Mouse (Mus musculus) 3T3-L1 (cell line): ENCODE results near the gene Srrm3.

Experiments used
- DNase-seq: peaks from one replicate; pipeline ENCODE4 v3.0.0-alpha.2; 2015; ENCODE audit warnings: low read depth, low spot score

Srrm3 gene

GRCm38 (mm10) chr5:135869661-135870423, 63.2 kb downstream of the Srrm3 start:
- DNase-seq, result no peak

- no peak for DNase-seq
Observed at GRCm38 (mm10) chr5:135870505-135870904, 63.8 kb downstream of the Srrm3 start.

- DNase-seq, result no peak
Observed at GRCm38 (mm10) chr5:135872996-135873395, 66.3 kb downstream of the Srrm3 start.

GRCm38 (mm10) chr5:135873753-135874152, 67.1 kb downstream of the Srrm3 start:
- no peak for DNase-seq

GRCm38 (mm10) chr5:135877180-135877579, 70.5 kb downstream of the Srrm3 start:
- DNase-seq, result peak; percentile 95

DNA sequence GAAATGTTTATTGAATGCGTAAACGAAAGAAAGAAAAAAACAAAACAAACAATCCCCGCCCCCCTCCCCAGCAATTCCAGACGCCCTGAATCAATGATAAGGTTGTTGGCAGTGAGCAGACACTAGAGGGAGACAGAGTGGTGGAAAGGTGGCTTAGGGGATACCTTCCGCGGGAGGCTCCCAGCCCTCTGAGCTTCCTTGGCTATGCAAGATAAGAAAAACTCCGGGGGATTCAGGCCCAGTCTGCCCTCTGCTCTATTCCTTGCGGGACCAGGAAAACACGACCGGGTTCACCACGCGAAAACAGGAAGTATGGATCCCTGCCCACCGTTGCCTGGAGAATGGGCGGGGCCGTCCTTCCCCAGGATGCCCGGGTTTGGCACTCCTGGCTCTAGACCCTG, 71.1 kb downstream of the Srrm3 start:
- DNase-seq, result peak; percentile 93

GRCm38 (mm10) chr5:135879449-135880158, 72.9 kb downstream of the Srrm3 start:
- peak; percentile 97 for DNase-seq

DNA sequence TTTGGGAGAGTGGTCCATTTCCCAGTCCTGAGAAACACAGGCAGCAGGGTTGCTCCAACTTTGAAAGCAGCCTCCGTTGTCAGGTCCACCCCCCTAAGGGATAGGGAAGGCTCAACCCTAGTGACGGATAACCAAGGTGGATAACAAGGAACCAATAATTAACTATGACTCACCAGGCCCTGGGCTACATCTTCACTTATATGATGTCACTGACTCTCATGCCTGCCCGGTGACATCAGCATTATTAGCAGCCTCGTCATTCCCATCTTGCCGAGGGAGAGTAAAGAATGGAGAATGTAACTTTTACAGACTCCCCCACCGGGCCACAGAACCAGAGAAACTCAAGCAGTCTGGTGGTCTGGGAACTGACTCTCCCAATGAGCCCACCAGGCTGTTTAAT, 78.0 kb downstream of the Srrm3 start:
- peak; percentile 67 for DNase-seq

GRCm38 (mm10) chr5:135887675-135888102, 81.0 kb downstream of the Srrm3 start, which contains the start of gene Hspb1:
Gene Hspb1, plus strand, starts transcription at chr5:135887919.
- DNase-seq, result no peak

DNA sequence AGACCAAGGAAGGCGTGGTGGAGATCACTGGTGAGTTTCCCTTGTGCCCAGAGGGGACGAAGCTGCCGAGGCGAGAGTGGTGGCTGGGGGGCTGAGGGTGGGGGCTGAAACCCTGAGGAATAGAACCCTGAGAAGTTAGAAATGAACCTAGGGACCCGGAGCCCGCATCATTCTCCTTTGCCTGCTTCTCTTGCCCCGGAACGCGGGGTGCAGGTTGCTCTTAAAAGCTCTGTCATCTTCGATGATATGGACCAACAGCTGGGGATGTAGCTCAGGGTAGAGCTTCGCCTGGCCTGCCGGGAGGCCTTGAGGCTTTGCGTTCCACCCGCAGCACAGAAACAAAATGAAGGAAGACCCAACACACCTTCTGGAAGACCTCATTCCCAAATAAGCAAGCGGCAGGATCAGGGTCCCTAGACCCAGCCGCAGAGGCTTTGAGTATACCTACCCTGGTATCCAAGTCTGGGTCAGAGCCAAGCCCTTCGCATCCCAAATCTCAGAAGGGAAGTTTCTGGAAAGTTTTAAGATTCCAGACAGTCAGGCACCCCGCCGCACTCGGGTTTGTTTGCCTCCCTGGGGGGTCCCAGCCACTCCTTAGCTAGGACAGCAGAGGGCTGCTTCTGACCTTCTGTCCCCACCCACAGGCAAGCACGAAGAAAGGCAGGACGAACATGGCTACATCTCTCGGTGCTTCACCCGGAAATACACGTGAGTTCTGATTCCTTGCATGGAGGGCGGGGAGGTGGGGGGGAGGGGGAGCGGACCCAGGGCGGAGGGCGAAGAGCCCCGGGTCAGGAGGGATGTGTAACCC, 81.9 kb downstream of the Srrm3 start:
- no peak for DNase-seq

DNA sequence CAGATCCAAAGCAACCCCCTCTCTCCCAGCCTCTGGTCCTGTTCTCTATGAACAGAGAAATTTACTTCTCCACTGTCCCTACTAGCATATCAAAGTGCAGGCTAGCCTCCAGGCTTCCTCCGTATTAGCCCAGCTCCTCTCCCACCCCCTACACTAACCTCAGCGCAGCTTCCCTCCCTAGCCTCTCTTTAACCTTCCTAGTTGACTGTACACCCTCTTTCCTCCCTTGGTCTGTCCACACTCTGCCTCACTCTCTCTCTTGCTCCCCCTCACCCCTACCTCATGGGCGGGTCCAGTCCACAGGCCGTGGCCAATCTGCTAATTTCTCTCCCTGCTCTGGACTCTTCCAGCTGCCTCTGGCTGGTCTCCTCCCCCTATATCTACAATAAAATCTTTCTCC, 83.6 kb downstream of the Srrm3 start:
- no peak for DNase-seq

GRCm38 (mm10) chr5:135890920-135891319, 84.2 kb downstream of the Srrm3 start:
- DNase-seq, result no peak

DNA sequence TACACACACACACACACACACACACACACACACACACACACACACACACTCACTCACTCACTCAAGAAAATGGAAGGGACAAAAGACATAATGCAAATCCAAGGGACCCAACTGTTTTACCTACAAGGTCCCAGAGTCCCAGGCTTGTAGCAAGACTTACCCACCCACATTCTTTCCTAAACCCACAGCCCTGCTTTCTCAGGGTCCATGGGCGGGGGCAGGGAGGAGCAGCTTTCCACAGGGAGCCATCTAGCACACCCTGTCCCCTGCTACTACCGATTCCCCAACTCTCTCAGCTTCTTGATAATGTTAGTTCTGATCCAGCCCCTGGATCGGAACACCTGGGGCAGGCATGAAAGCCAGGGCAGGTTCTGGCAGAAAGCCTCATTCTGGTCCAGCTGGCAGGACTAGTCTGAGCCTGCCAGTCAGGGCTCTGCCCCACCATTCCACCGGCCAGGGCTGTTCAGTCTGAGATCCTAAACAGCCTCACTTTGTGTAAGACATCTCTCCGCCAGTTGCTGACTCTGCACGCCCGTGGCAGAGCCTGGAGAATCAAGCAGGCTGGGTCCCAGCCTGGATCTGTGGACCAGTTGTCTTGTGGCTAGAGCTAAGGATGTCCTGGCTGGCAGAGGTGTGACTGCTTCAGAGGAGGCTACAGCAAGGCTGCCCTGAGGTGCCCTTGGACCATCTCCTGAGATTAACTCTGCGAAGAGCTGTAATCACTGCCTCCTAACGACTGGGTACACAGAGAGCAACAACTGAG, 86.1 kb downstream of the Srrm3 start:
- DNase-seq, result no peak

DNA sequence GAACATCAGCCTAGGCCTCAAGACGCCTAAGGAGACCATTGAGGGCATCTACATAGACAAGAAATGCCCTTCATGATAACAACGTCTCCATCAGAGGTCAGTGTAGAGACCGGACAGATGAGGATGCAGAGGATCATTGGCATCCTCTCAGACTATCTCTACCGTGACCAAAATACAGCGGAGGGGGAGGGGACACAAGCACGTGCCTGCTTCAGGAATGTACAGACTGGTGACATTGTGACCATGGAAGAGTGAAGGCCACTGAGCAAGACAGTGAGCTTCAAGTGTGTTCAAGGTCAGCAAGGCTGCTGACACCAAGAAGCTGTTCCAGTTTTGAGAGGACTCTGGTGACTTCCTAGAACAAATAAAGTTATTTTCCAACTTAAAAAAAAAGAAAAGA, 88.3 kb downstream of the Srrm3 start:
- DNase-seq, result no peak

GRCm38 (mm10) chr5:135898028-135898427, 91.3 kb downstream of the Srrm3 start:
- peak; percentile 78 for DNase-seq

GRCm38 (mm10) chr5:135898995-135899394, 92.3 kb downstream of the Srrm3 start:
- DNase-seq, result no peak

DNA sequence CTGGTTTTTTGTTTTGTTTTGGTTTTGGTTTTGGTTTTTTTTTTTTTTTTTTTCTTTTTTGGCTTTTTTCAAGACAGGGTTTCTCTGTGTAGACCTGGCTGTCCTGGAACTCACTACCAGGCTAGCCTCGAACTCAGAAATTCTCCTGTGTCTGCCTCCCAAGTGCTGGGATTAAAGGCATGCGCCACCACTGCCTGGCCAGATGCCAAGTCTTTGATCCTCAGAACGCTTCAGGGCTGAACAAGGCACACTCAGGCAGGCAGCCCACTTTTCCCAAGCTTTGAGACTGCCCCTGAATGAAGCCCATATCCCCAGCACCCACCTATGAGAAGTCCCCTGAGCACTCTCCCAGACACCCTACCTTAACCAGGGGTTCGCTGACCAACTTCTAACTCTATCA, 93.1 kb downstream of the Srrm3 start:
- DNase-seq, result no peak

- DNase-seq, result no peak
Observed at GRCm38 (mm10) chr5:135900701-135901100, 94.0 kb downstream of the Srrm3 start.

DNA sequence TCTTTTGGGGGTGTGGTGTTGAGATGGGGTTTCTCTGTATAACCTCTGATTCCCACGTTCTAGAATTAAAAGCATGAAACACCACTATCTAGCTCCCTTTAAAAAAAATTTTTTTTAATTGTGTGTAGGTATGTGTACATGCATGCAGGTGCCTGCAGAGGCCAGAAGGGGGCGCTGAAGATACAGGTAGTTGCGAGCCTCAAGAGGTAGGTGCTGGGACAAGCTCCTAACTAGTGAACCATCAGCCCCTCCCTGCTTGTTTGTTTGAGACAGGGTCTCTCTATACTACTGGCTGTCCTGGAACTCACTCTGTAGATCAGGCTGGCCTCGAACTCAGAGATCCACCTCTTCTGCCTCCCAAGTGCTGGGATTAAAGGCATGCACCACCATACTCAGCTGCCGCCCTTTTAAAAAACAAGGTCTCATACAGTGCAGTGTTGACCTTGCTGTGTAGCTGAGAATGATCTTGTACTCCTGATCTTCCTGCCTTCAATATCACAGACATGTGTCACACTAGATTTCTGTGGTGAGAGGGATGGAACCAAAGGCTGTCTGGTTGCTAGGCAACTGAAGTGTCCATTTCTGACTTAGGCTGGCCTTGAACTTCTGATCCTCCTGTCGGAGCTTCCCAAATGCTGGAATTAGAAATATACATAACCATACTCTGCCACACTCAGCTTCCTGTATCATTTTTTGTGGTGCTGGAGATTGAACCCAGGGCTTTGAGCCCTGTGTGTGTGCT, 94.8 kb downstream of the Srrm3 start:
- DNase-seq, result no peak

DNA sequence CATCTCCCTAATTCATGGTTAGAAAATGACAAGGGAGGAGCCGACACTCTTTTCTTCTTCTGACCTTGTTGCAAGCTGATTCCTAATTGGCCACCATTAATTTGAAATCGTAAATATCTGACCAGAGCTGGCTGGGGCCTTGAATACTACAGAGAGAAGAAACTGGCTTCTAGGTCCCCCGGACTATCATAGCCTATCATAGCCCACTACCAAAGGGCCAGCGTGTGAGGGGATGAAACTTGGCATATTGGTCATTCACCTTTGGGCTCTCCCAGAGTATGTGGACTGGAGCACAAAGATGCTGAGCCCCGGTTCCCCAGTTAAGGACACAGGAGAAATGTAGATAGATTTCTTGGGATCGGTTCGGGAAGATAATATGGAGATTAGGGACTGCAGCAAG, 96.4 kb downstream of the Srrm3 start:
- DNase-seq, result no peak
